Mouse (Mus musculus) urinary bladder, postnatal 36 days (tissue): ENCODE measurements around the gene Gm15155.
"Not testable (repeated sequence)": the region's sequence is repeated elsewhere in the genome, so short reads cannot be mapped to it uniquely, and the experiment has no call there.

Experiments used
- DNase-seq, 2 experiments: peaks; one replicate each; pipeline ENCODE4 v3.0.0; 2022; ENCODE audit warnings: low spot score in 2 of 2, mixed read lengths in 1 of 2

Gm15155 gene

DNA sequence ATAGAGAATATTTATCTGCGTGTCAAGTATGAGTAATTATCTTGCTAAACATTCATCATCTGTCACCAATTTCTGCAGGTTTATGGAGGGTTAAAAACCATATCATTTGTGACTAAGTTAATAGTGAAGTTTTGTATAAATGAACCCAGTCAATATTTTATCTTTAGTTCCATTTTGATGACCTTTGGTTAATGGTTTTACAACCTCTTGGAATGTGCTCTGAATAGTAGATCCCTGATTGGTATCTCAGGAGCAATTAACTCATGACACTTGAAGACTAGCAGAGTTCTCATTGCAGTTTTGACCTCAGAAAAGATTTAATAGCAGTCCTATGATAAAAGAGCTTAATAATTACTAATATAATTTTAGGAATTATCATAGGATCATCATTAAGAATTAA is 385.2 kb downstream of the Gm15155 start:
- no peak for DNase-seq

DNA sequence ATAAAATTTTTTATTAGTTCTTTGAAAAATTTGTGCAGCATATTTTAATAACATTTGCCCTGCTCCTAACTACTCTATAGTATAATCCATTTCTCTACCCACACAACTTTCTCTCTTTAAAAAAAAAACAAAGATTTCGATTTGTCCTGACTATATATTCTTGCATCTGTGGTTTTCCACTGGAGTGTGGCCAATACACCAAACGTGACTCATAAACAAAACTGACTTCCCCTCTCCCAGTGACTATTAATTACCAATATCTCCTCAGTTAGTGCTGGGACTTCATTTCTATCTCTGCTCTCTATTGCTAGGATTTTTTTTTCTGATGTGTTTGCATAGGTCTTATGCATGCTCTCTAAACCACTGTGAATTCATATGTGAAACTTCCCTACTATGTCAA is 531.2 kb downstream of the Gm15155 start:
- DNase-seq, result no peak

- no peak for DNase-seq
Observed at GRCm38 (mm10) chrX:156171587-156171986, 547.0 kb downstream of the Gm15155 start.

GRCm38 (mm10) chrX:156303806-156304205 is 679.3 kb downstream of the Gm15155 start:
- not testable (repeated sequence) for DNase-seq
